Mouse (Mus musculus) ES-Bruce4 (cell line): ENCODE results near the gene Slc22a18.

Experiments used
- CTCF ChIP-seq: IDR thresholded peaks from one replicate; pipeline ENCODE4 v1.8.1; 2011; ENCODE audit warnings: low read depth, low read length
- EP300 ChIP-seq: IDR thresholded peaks from 2 replicates; pipeline ENCODE4 v1.6.1; 2011; ENCODE audit warnings: low read depth, low read length; ENCODE audit not compliant: insufficient read depth
- POLR2A ChIP-seq: IDR thresholded peaks from one replicate; pipeline ENCODE4 v1.8.1; 2011; ENCODE audit warnings: low read length; ENCODE audit not compliant: insufficient read depth

DNA sequence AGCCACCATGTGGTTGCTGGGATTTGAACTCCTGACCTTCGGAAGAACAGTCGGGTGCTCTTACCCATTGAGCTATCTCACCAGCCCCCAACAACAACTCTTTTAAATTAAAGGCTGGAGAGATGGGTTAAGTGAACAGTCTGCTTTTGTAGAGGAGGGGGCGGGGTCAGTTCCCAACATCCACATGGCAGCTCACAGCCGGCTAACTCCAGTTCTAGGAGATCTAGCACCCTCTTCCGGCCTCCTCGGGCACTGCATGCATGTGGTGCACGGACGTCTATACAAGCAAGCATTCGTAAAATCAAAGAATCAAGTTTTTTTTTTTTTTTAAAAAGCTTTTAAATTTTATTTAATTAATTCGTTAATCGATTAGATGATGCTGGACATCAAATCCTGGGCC is 32.3 kb downstream of the Slc22a18 start:
- peak; percentile 75 for TF ChIP-seq CTCF
- no peak for TF ChIP-seq POLR2A
- 0 out of 2 replicates have a peak, but pooled peaks have one; percentile 28 for TF ChIP-seq EP300
